Mouse (Mus musculus) intestine, embryonic 14.5 days (tissue): ENCODE measurements at regions not wholly inside any gene's neighbourhood (a gene's known extent, or its start where the extent isn't known, plus 50 kb on each side); places are given as distances from the start of the nearest gene placed in this dataset.

Experiments
- ATAC-seq: fragments of 200-750 bp; cut with Nextera tagmentation; replicated peaks from 2 replicates; pipeline ENCODE4 v1.8.0; 2017; ENCODE audit warnings: low read depth, moderate number of reproducible peaks, moderate TSS enrichment, moderate library complexity; ENCODE audit not compliant: low FRiP score, low TSS enrichment
- DNase-seq: peaks from one replicate; pipeline ENCODE4 v3.0.0-alpha.2; 2018; ENCODE audit warnings: low spot score
- H3K27ac ChIP-seq: fragments of 300-500 bp; sonication (generic); 2 replicates; pipeline ENCODE4 v1.5.1; 2014; ENCODE audit warnings: low read depth, mild to moderate bottlenecking, control low read depth
- H3K27me3 ChIP-seq: fragments of 300-500 bp; sonication (generic); replicated peaks from 2 replicates; pipeline ENCODE4 v1.6.1; 2014; ENCODE audit warnings: low read length, control low read depth; ENCODE audit not compliant: control insufficient read depth, insufficient read depth
- H3K36me3 ChIP-seq: fragments of 300-500 bp; sonication (generic); 2 replicates; pipeline ENCODE4 v1.6.1; 2014; ENCODE audit warnings: low read length, control low read depth; ENCODE audit not compliant: control insufficient read depth, insufficient read depth
- H3K4me1 ChIP-seq: fragments of 300-500 bp; sonication (generic); replicated peaks from 2 replicates; pipeline ENCODE4 v1.6.1; 2014; ENCODE audit warnings: low read length, control low read depth, mixed read lengths; ENCODE audit not compliant: control insufficient read depth, insufficient read depth
- H3K4me2 ChIP-seq: fragments of 300-500 bp; sonication (generic); 2 replicates; pipeline ENCODE4 v1.6.1; 2014; ENCODE audit warnings: low read length
- H3K4me3 ChIP-seq: fragments of 300-500 bp; sonication (generic); 2 replicates; pipeline ENCODE4 v1.5.1; 2014; ENCODE audit warnings: low read depth, low read length, control low read depth, mixed read lengths
- H3K9ac ChIP-seq: fragments of 300-500 bp; sonication (generic); 2 replicates; pipeline ENCODE4 v1.6.1; 2014; ENCODE audit warnings: mild to moderate bottlenecking, low read length
- H3K9me3 ChIP-seq: fragments of 300-500 bp; sonication (generic); 2 replicates; pipeline ENCODE4 v1.6.1; 2016; ENCODE audit warnings: low read length, control low read depth; ENCODE audit not compliant: control insufficient read depth
- WGBS: fragments of 180-500 bp; shearing (Covaris S2); extraction: QIAGEN DNeasy Blood & Tissue Kit; methylation state at CpG from one replicate; pipeline ENCODE4 v1.1.7; 2014; 5-methylcytosine and 5-hydroxymethylcytosine counted together

DNA sequence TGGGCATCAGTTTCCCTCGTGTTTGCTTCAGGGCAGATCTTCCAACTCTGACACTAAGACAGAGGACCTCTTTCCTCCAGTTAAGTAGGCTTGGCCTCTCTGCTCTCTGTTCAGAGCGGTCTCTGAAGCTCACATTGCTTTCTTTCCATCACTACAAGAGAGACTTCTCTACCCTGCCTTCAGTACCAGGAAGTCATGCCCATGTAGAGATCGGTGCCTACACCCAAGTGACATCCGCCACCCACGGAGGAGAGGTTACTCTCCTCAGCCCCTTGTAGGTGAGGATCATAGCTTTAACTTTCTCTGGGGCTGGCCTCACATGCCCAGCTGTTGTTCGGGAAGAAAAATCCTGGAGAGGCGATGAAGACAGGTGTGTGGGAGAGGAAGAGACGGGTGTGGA, 155.3 kb downstream of the Zfp36l2 start:
- DNase-seq: no peak
- WGBS: 88% methylated on average over 8 of the region's 8 CpGs
- H3K27me3 ChIP-seq: no peaks in the 10 kb centered on the region
- H3K4me1 ChIP-seq: peaks cover 30% of the 10 kb centered on the region
- no peak overlapping the region for H3K4me2 ChIP-seq
- no peak overlapping the region for H3K9ac ChIP-seq
- ATAC-seq: no peak
- H3K36me3 ChIP-seq: no peaks in the 10 kb centered on the region
- peak overlapping the region; percentile 71; the same call in 1 of the 2 replicates for H3K27ac ChIP-seq
- no peak overlapping the region for H3K4me3 ChIP-seq
- no peaks in the 10 kb centered on the region for H3K9me3 ChIP-seq

DNA sequence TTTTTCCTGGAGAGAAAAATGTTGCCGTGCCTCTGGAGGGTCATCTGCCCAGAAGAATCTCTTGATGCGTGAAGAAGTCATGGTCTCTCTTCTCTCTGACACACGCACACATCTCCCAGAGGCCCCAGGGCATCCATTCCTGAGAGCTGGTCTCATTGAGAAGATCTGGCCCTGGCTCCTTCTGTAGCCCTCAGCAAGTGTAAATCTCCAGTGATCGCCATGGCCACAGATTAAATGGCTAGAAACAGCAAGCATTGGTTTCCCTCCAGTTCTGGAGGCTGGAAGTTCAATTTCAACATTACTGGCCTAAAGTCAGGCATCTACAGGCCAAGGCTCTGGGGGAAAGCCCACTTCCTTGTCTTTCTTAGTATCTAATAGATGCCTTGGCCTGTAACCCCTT, 155.9 kb downstream of the Zfp36l2 start:
- Histone ChIP-seq H3K4me2 (no peak overlapping the region), H3K9me3 (no peaks in the 10 kb centered on the region), H3K9ac (no peak overlapping the region), H3K27me3 (no peaks in the 10 kb centered on the region), H3K4me1 (peaks cover 27% of the 10 kb centered on the region), H3K4me3 (no peak overlapping the region), H3K36me3 (no peaks in the 10 kb centered on the region), H3K27ac (peak overlapping the region; percentile 71)
- WGBS: 76% methylated on average over 4 of the region's 4 CpGs
- ATAC-seq (no peak), DNase-seq (no peak)

DNA sequence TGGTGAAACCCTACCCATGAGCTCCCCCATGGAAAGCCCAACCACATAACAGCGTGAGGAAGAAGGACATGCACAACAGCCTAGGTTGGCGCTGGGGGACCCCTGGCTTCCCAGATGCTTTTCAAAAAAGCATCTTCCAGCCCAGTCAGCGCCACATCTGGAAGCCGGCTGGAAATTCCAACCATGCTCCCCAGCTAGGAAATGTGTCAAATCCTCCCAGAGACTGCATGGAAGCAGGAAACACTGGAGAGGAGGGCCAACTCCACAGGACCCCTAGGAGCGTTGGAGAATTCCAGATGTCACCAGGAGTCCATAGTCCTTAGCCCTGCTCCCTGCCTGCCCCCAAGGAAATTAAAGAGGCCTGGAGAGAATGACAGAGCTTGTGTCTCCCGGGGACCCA, 156.4 kb downstream of the Zfp36l2 start:
- Histone ChIP-seq H3K4me3 (no peak overlapping the region), H3K4me1 (peaks cover 28% of the 10 kb centered on the region), H3K27me3 (no peaks in the 10 kb centered on the region), H3K9ac (no peak overlapping the region), H3K27ac (peak overlapping the region; percentile 71), H3K36me3 (no peaks in the 10 kb centered on the region), H3K9me3 (no peaks in the 10 kb centered on the region), H3K4me2 (no peak overlapping the region)
- WGBS: 50% methylated on average over 6 of the region's 6 CpGs
- ATAC-seq (no peak), DNase-seq (no peak)

DNA sequence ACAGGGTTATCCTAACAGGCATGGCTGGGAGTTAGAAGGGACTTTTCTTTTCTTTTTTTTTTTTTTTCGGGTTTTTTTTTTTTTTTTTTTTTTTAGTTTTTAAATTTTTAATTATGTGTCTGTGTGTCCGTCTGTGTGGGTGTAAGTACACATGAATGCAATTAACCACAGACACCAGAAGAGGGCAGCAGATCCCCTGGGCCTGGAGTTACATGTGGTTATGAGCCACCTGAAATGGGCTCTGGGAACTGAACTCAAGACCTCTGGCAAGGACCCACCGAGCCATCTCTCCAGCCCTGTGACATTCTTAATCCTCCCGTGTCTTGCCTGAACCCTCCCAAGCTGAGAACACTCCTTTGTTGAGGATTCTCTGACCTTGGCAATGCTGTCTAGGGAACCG, 157.0 kb downstream of the Zfp36l2 start:
- Histone ChIP-seq H3K4me2 (no peak overlapping the region), H3K4me3 (no peak overlapping the region), H3K4me1 (peaks cover 30% of the 10 kb centered on the region), H3K27ac (peak overlapping the region; percentile 71), H3K36me3 (no peaks in the 10 kb centered on the region), H3K9me3 (no peaks in the 10 kb centered on the region), H3K27me3 (no peaks in the 10 kb centered on the region), H3K9ac (no peak overlapping the region)
- WGBS: 87% methylated on average over 5 of the region's 5 CpGs
- DNase-seq: no peak
- no peak for ATAC-seq

DNA sequence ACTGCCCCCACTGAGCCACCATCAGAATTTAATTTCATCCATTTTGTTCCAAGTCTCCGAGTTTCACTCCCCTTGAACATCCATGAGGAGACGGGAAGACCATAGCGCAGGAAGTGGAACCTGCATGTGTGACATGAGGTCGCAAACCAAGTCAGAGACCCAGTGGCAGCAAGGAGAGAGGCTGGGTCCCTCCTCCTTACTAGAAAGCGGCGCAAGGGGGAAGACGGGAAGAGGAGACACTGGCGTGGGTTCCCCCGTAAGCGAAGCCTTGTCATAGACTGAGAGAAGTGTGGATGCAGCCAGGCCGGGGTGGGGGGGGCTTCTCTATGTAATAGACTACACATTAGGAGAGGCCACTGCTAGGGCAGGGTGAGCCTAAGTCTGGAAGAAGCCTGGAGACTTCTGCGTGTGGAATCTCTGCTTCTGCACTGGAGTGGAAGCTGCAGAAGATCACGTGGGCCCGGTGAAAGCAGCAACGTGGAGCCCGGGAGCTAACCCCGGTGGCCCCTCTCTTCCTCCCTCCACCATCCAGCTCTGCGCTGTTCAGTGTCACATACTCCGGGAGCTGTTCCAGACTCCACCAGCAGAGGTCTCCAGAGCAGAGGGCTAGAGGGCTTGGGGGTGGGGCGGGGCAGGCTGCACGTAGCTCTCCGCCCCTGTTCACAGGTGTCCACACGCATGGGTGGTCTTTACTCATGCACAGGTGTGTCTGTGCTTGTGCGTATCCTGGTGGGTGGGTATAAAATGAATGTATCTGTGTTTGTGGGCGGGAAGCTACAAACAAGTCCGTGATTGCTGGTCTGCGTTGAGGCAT, 159.4 kb downstream of the Zfp36l2 start:
- Histone ChIP-seq H3K4me1 (peaks cover 27% of the 10 kb centered on the region), H3K27me3 (no peaks in the 10 kb centered on the region), H3K36me3 (no peaks in the 10 kb centered on the region), H3K4me2 (peak overlapping the region; percentile 41), H3K9me3 (no peaks in the 10 kb centered on the region; the same call in 1 of the 2 replicates), H3K27ac (peak overlapping the region; percentile 51; the same call in 1 of the 2 replicates), H3K4me3 (no peak overlapping the region), H3K9ac (no peak overlapping the region)
- 21% methylated on average over 27 of the region's 27 CpGs for WGBS
- ATAC-seq (peak; percentile 76), DNase-seq (peak; percentile 99)

DNA sequence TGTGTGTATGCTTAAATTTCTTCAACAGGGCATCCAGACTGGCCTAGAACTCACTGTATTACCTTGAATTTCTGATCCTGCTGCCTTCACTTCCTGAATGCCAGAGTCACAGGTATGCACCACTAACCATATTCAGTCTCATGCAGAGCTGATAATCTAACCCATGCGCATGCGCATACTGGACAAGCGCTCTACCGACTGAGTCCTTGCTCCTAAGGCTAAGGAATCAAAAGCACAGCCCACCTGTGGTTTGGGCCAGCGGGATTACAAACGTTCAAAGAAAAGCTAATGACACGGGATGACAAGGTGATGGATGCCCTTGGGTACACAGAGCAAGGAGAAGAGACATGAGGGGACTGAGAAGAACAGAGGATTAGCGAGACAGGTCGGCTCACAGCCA, 160.5 kb downstream of the Zfp36l2 start:
- H3K4me3 ChIP-seq: no peak overlapping the region
- no peaks in the 10 kb centered on the region; the same call in 1 of the 2 replicates for H3K9me3 ChIP-seq
- no peaks in the 10 kb centered on the region for H3K27me3 ChIP-seq
- peak overlapping the region; percentile 82 for H3K27ac ChIP-seq
- 66% methylated on average over 9 of the region's 9 CpGs for WGBS
- no peak overlapping the region for H3K9ac ChIP-seq
- H3K4me1 ChIP-seq: peaks cover 27% of the 10 kb centered on the region
- ATAC-seq: no peak
- DNase-seq: no peak
- H3K4me2 ChIP-seq: no peak overlapping the region
- no peaks in the 10 kb centered on the region for H3K36me3 ChIP-seq

DNA sequence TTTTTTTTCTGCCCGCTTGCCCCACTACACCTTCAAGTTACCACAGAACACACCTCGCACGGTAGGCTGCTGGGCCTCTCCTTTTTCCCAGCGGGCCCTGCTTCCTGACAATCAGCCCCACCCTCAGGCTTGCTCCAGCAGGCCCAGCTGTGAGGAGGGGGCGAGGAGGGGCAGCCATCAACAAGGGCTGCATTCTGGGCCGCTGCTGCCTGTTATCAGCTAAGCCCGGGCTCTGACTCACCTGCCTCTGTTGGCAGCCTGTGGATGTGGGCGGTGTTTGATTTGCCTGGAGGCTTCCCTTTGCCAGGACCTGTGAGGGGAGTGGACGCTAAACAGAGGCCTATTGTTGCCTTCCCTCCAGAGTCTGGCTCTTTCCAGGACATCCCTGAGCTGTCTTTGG, 161.6 kb downstream of the Zfp36l2 start:
- Histone ChIP-seq H3K4me2 (0 out of 2 replicates have a peak overlapping the region, but pooled peaks have one; percentile 14), H3K9ac (no peak overlapping the region), H3K27ac (peak overlapping the region; percentile 82), H3K4me3 (no peak overlapping the region), H3K36me3 (no peaks in the 10 kb centered on the region), H3K4me1 (peaks cover 17% of the 10 kb centered on the region; the same call in 1 of the 2 replicates), H3K27me3 (no peaks in the 10 kb centered on the region), H3K9me3 (no peaks in the 10 kb centered on the region; the same call in 1 of the 2 replicates)
- DNase-seq (peak; percentile 82), ATAC-seq (peak; percentile 81)
- WGBS: 41% methylated on average over 9 of the region's 9 CpGs

DNA sequence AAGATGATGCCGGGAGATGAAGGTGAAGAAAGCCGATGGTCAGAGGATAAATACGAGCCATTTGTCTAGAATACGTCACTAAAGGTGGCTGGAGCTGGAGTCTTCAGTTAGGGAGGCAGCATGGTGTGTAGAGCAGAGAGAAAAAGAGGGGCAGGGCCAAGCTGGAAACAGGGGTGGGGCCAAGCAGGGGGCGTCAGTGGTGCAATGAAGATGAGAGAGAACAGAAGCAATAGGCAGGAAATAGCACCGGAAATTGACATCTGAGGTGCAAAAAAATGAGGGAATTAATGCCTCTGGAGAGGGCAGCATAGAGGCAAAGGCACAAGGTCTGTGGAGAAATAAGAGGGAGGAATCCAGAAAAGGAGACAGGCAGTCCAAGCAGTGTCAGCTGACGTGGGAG, 165.4 kb downstream of the Zfp36l2 start:
- no peak overlapping the region for H3K9ac ChIP-seq
- no peaks in the 10 kb centered on the region for H3K36me3 ChIP-seq
- H3K27ac ChIP-seq: no peak overlapping the region
- no peaks in the 10 kb centered on the region for H3K27me3 ChIP-seq
- H3K4me3 ChIP-seq: no peak overlapping the region
- H3K4me2 ChIP-seq: no peak overlapping the region
- WGBS: 80% methylated on average over 7 of the region's 7 CpGs
- H3K9me3 ChIP-seq: no peaks in the 10 kb centered on the region; the same call in 1 of the 2 replicates
- ATAC-seq (no peak), DNase-seq (no peak)
- peaks cover 3% of the 10 kb centered on the region; the same call in 1 of the 2 replicates for H3K4me1 ChIP-seq

DNA sequence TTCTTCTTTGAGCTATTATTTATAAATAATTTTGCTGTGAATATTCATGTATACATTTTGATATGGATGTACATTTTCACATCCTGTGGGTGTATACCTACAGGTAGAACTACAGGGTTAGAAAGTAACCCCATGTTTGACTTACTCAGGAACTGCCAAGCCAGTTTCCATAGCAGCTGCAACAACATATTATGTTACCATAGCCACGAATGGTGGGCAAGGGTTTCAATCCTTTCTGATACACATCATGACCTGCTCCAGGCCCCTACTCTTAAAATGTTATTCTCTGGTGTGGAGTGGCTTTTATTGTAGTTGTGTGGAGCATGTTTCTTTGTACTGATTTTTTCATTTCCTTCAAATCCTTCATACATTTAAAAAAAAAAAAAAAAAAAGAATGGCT, 168.9 kb downstream of the Zfp36l2 start:
- no peak for ATAC-seq
- no peak overlapping the region for H3K9ac ChIP-seq
- no peak overlapping the region for H3K4me2 ChIP-seq
- WGBS: 49% methylated on average over 1 of the region's 1 CpGs
- H3K27ac ChIP-seq: no peak overlapping the region
- no peaks in the 10 kb centered on the region for H3K36me3 ChIP-seq
- H3K4me1 ChIP-seq: no peaks in the 10 kb centered on the region
- H3K27me3 ChIP-seq: no peaks in the 10 kb centered on the region
- no peaks in the 10 kb centered on the region for H3K9me3 ChIP-seq
- no peak overlapping the region for H3K4me3 ChIP-seq
- no peak for DNase-seq
